Mouse (Mus musculus) ES-E14 (cell line): ENCODE measurements around the gene Lin7c.

ENCODE experiments used
- CHD2 ChIP-seq: IDR thresholded peaks from 2 replicates; pipeline ENCODE4 v1.6.1; 2014; ENCODE audit warnings: mild to moderate bottlenecking, low read depth, low read length, inconsistent platforms
- HCFC1 ChIP-seq: IDR thresholded peaks from 2 replicates; pipeline ENCODE4 v1.6.1; 2012; ENCODE audit warnings: low read length, inconsistent platforms, borderline replicate concordance; ENCODE audit not compliant: insufficient read depth
- MAFK ChIP-seq: IDR thresholded peaks from 2 replicates; pipeline ENCODE4 v1.6.1; 2014; ENCODE audit warnings: mild to moderate bottlenecking, low read depth, low read length, inconsistent platforms; ENCODE audit not compliant: insufficient read depth
- ZNF384 ChIP-seq: IDR thresholded peaks from 2 replicates; pipeline ENCODE4 v1.6.1; 2012; ENCODE audit warnings: low read depth, low read length, inconsistent platforms

DNA sequence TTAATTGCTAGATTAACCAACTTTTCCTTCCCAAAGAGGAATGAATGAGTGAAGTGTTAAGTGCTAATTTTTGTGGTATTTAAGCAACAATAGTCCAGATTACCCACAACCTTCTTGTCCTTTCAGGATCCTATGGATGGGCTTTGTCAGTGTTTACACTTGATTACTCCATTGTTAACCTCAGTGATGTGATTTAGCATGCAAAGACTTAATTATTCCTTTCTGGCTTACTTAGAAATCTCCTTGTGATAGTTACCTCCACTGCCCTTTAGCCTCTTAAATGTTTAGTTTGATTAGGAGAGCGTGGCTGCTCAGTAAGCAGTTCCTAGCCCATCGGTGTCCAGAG, 45.7 kb downstream of the Lin7c start:
- no peak for TF ChIP-seq HCFC1
- TF ChIP-seq ZNF384, result no peak
- no peak for TF ChIP-seq MAFK
- TF ChIP-seq CHD2, result no peak
